Mouse (Mus musculus) inflammation-experienced regulatory T-cells, adult 6 months (primary cell): ENCODE data around the gene Katnb1. TPM values are rescaled to one million over a fixed set of nuclear protein-coding genes. Genes with fewer than 3 reads are reported as not detected.

ENCODE experiments used
- ATAC-seq: one replicate; pipeline ENCODE4 v1.8.0; 2017
- polyA plus RNA-seq, 3 experiments: library from polyadenylated mRNA; unstranded; fragments of 100-300 nt; shearing (Covaris generic); gene quantifications; one replicate each; pipeline ENCODE4 v1.2.1; 2017

The Katnb1 gene
- polyA plus RNA-seq, 3 experiments from 2014 or later, result 16.4 to 23.4 (median 17.0) TPM

GRCm38 (mm10) chr8:95141026-95141425 is 60.0 kb downstream of the Katnb1 start:
- ATAC-seq, result no peak

GRCm38 (mm10) chr8:95141469-95142074 is 60.6 kb downstream of the Katnb1 start:
- ATAC-seq, result no peak

GRCm38 (mm10) chr8:95142075-95142831 is 61.3 kb downstream of the Katnb1 start:
- peak; percentile 68 for ATAC-seq

- ATAC-seq, result no peak
Observed at GRCm38 (mm10) chr8:95142985-95143804, 62.2 kb downstream of the Katnb1 start.

- ATAC-seq, result no peak
Observed at GRCm38 (mm10) chr8:95143805-95144630, 63.0 kb downstream of the Katnb1 start.

- ATAC-seq, result no peak
Observed at GRCm38 (mm10) chr8:95144631-95145015, 63.6 kb downstream of the Katnb1 start.

GRCm38 (mm10) chr8:95146044-95146745 is 65.2 kb downstream of the Katnb1 start:
- ATAC-seq, result no peak

GRCm38 (mm10) chr8:95146846-95147245 is 65.9 kb downstream of the Katnb1 start:
- ATAC-seq, result no peak

- ATAC-seq, result no peak
Observed at GRCm38 (mm10) chr8:95149426-95149825, 68.4 kb downstream of the Katnb1 start.

- no peak for ATAC-seq
Observed at GRCm38 (mm10) chr8:95150608-95151007, 69.6 kb downstream of the Katnb1 start.

Other genes starting within 250 kb of the Katnb1 start
- 10 to 100 TPM; 35.5 to 40.6 (median 37.5) TPM for gene Coq9, start 242.9 kb upstream of the Katnb1 start, polyA plus RNA-seq
- gene Ciapin1, start 242.8 kb upstream of the Katnb1 start, polyA plus RNA-seq, result 100 to 1,000 TPM; 107 to 149 (median 110) TPM
- 100 to 1,000 TPM in 2 of 3 experiments, 10 to 100 TPM in 1; 85.4 to 108 (median 104) TPM for gene Polr2c, start 223.7 kb upstream of the Katnb1 start, polyA plus RNA-seq
- under 1 TPM; 0.35 to 0.50 (median 0.50) TPM for gene Dok4, start 204.9 kb upstream of the Katnb1 start, polyA plus RNA-seq
- 1 to 10 TPM in 1 of 3 experiments, under 1 TPM in 2; 0.24 to 1.0 (median 0.25) TPM for gene Ccdc102a, start 163.1 kb upstream of the Katnb1 start, polyA plus RNA-seq
- 1 to 10 TPM; 1.8 to 4.3 (median 4.1) TPM for gene Adgrg5, start 157.5 kb upstream of the Katnb1 start, polyA plus RNA-seq
- gene Adgrg1, start 106.4 kb upstream of the Katnb1 start, polyA plus RNA-seq, result 1 to 10 TPM in 2 of 3 experiments, under 1 TPM in 1; 0.52 to 5.5 (median 4.5) TPM
- gene Adgrg3, start 63.5 kb upstream of the Katnb1 start, polyA plus RNA-seq, result under 1 TPM in 2 of 3 experiments, not detected in 1; 0.24 to 0.26 TPM
- gene Drc7, start 26.1 kb upstream of the Katnb1 start, polyA plus RNA-seq, result not detected
- 1 to 10 TPM in 1 of 3 experiments, under 1 TPM in 1, not detected in 1; 0.40 to 1.1 TPM for gene Kifc3, start 121.6 kb downstream of the Katnb1 start, polyA plus RNA-seq
- gene Cngb1, start 225.4 kb downstream of the Katnb1 start, polyA plus RNA-seq, result under 1 TPM in 1 of 3 experiments, not detected in 2; 0.32 TPM
- gene Tepp, start 229.4 kb downstream of the Katnb1 start, polyA plus RNA-seq, result not detected